Mouse (Mus musculus) embryonic facial prominence, embryonic 14.5 days (tissue): ENCODE measurements around the gene Rbm15. TPM values are rescaled to one million over a fixed set of nuclear protein-coding genes. Genes with fewer than 3 reads are reported as not detected.

ENCODE experiments used
- ATAC-seq: fragments of 200-750 bp; cut with Nextera tagmentation; 2 replicates; pipeline ENCODE4 v1.8.0; 2017; ENCODE audit warnings: low read depth, moderate number of reproducible peaks, moderate TSS enrichment
- DNase-seq: peaks from one replicate; pipeline ENCODE4 v3.0.0-alpha.2; 2015; ENCODE audit warnings: low spot score
- H3K27ac ChIP-seq: fragments of 300-500 bp; sonication (generic); replicated peaks from 2 replicates; pipeline ENCODE4 v1.5.1; 2014; ENCODE audit warnings: low read depth, mild to moderate bottlenecking, low read length, moderate library complexity
- H3K27me3 ChIP-seq: fragments of 300-500 bp; sonication (generic); replicated peaks from 2 replicates; pipeline ENCODE4 v1.6.1; 2014; ENCODE audit warnings: low read length; ENCODE audit not compliant: control insufficient read depth, insufficient read depth
- H3K36me3 ChIP-seq: fragments of 300-500 bp; sonication (generic); 2 replicates; pipeline ENCODE4 v1.6.1; 2014; ENCODE audit warnings: low read length, mixed read lengths; ENCODE audit not compliant: control insufficient read depth, insufficient read depth
- H3K4me1 ChIP-seq: fragments of 300-500 bp; sonication (generic); 2 replicates; pipeline ENCODE4 v1.6.1; 2014; ENCODE audit warnings: antibody characterized with exemption, low read length; ENCODE audit not compliant: control insufficient read depth, insufficient read depth
- H3K4me2 ChIP-seq: fragments of 300-500 bp; sonication (generic); 2 replicates; pipeline ENCODE4 v1.6.1; 2014; ENCODE audit warnings: low read depth, mild to moderate bottlenecking, low read length, moderate library complexity, mixed read lengths
- H3K4me3 ChIP-seq: fragments of 300-500 bp; sonication (generic); 2 replicates; pipeline ENCODE4 v1.5.1; 2014; ENCODE audit warnings: low read depth, mild to moderate bottlenecking, low read length
- H3K9ac ChIP-seq: fragments of 300-500 bp; sonication (generic); 2 replicates; pipeline ENCODE4 v1.6.1; 2014; ENCODE audit warnings: low read depth, mild to moderate bottlenecking, low read length, moderate library complexity, mixed read lengths
- H3K9me3 ChIP-seq: fragments of 300-500 bp; sonication (generic); 2 replicates; pipeline ENCODE4 v1.6.1; 2016; ENCODE audit warnings: low read length; ENCODE audit not compliant: control insufficient read depth
- WGBS: fragments of 180-500 bp; shearing (Covaris S2); extraction: QIAGEN DNeasy Blood & Tissue Kit; methylation state at CpG from one replicate; pipeline ENCODE4 v1.1.7; 2014; 5-methylcytosine and 5-hydroxymethylcytosine counted together
- polyA plus RNA-seq: library from polyadenylated mRNA; unstranded; fragments of >200 nt; fragmentation: Nextera tagmentation; extraction: Ambion mirVana; gene quantifications from 2 replicates; pipeline ENCODE4 v1.2.1, GENCODE M21; 2014

Gene Rbm15
- polyA plus RNA-seq, 1 experiment from 2014 or later, result 13.7 TPM

- 54% methylated on average over 4 of the region's 4 CpGs for WGBS
- Histone ChIP-seq H3K9ac (no peak overlapping the region), H3K4me1 (peaks cover 9% of the 10 kb centered on the region), H3K27ac (no peak overlapping the region), H3K4me3 (no peak overlapping the region), H3K27me3 (no peaks in the 10 kb centered on the region; the same call in 1 of the 2 replicates), H3K9me3 (no peaks in the 10 kb centered on the region), H3K4me2 (no peak overlapping the region), H3K36me3 (no peaks in the 10 kb centered on the region)
- ATAC-seq, result no peak
- no peak for DNase-seq
Measured at GRCm38 (mm10) chr3:107275996-107276395, 57.5 kb downstream of the Rbm15 start.

Other genes with a start within 250 kb of the Rbm15 start
- gene Kcna2, start 232.5 kb downstream of the Rbm15 start, polyA plus RNA-seq, result 0.42 and 0.46 TPM in 2 replicates
- not detected in 2 replicates for gene Kcna10, start 150.6 kb downstream of the Rbm15 start, polyA plus RNA-seq
- not detected in 2 replicates for gene Cym, start 111.9 kb downstream of the Rbm15 start, polyA plus RNA-seq
- gene A630076J17Rik, start 103.1 kb downstream of the Rbm15 start, polyA plus RNA-seq, result not detected in 2 replicates
- 0.14 TPM in 1 of 2 replicates, not detected in the other for gene Prok1, start 94.0 kb downstream of the Rbm15 start, polyA plus RNA-seq
- 182 and 192 TPM in 2 replicates for gene Lamtor5, start 54.8 kb downstream of the Rbm15 start, polyA plus RNA-seq
- 6.5 and 8.0 TPM in 2 replicates for gene Slc16a4, start 42.4 kb downstream of the Rbm15 start, polyA plus RNA-seq
- 0.94 and 1.3 TPM in 2 replicates for gene Kcnc4, start 125.9 kb upstream of the Rbm15 start, polyA plus RNA-seq
- gene Slc6a17, start 184.3 kb upstream of the Rbm15 start, polyA plus RNA-seq, result 4.8 and 4.9 TPM in 2 replicates
- not detected in 2 replicates for gene Ubl4b, start 221.4 kb upstream of the Rbm15 start, polyA plus RNA-seq